Mouse (Mus musculus) layer of hippocampus, postnatal 14 days (tissue): ENCODE results near the gene Vav3. TPM values are rescaled to one million over a fixed set of nuclear protein-coding genes. Genes with fewer than 3 reads are reported as not detected.
A peak's percentile ranks its signal among the peaks of the same experiment; 100 is the strongest.

Experiments used
- DNase-seq, 2 experiments: peaks; one replicate each; pipeline ENCODE4 v3.0.0; 2021 to 2022; ENCODE audit warnings: low spot score in 2 of 2, mixed read lengths in 1 of 2
- total RNA-seq, 2 experiments: library from RNA; stranded (reverse); gene quantifications; 2 replicates each; pipeline ENCODE4 v1.2.3; 2021

The Vav3 gene
- total RNA-seq, 2 experiments from 2014 or later = 8.8 to 9.0 TPM

- no peak for DNase-seq
Observed at GRCm38 (mm10) chr3:109351956-109352684, 11.7 kb downstream of the Vav3 start.

GRCm38 (mm10) chr3:109352690-109353089 is 12.2 kb downstream of the Vav3 start:
- no peak for DNase-seq

- no peak for DNase-seq
Observed at GRCm38 (mm10) chr3:109353814-109354213, 13.4 kb downstream of the Vav3 start.

GRCm38 (mm10) chr3:109355158-109355557 is 14.7 kb downstream of the Vav3 start:
- DNase-seq = no peak

- DNase-seq = no peak
Observed at GRCm38 (mm10) chr3:109360746-109361145, 20.3 kb downstream of the Vav3 start.

GRCm38 (mm10) chr3:109361882-109362281 is 21.4 kb downstream of the Vav3 start:
- DNase-seq = no peak

GRCm38 (mm10) chr3:109362310-109362709 is 21.9 kb downstream of the Vav3 start:
- DNase-seq = no peak

GRCm38 (mm10) chr3:109363522-109363921 is 23.1 kb downstream of the Vav3 start:
- DNase-seq = no peak

GRCm38 (mm10) chr3:109365875-109366274 is 25.4 kb downstream of the Vav3 start:
- DNase-seq = no peak

GRCm38 (mm10) chr3:109366411-109366851 is 26.0 kb downstream of the Vav3 start:
- DNase-seq = peak; percentile 10 to 28

- DNase-seq = no peak
Observed at GRCm38 (mm10) chr3:109368383-109369289, 28.2 kb downstream of the Vav3 start.

- no peak for DNase-seq
Observed at GRCm38 (mm10) chr3:109371576-109371975, 31.1 kb downstream of the Vav3 start.

- no peak for DNase-seq
Observed at GRCm38 (mm10) chr3:109372678-109373077, 32.2 kb downstream of the Vav3 start.

- DNase-seq = no peak
Observed at GRCm38 (mm10) chr3:109378278-109378677, 37.8 kb downstream of the Vav3 start.

- no peak for DNase-seq
Observed at GRCm38 (mm10) chr3:109378684-109379083, 38.2 kb downstream of the Vav3 start.

- DNase-seq = no peak
Observed at GRCm38 (mm10) chr3:109388730-109389129, 48.3 kb downstream of the Vav3 start.

- no peak for DNase-seq
Observed at GRCm38 (mm10) chr3:109401527-109401926, 61.1 kb downstream of the Vav3 start.

GRCm38 (mm10) chr3:109411294-109411693 is 70.8 kb downstream of the Vav3 start:
- no peak for DNase-seq

- no peak for DNase-seq
Observed at GRCm38 (mm10) chr3:109420403-109420802, 80.0 kb downstream of the Vav3 start.

- no peak for DNase-seq
Observed at GRCm38 (mm10) chr3:109421019-109421418, 80.6 kb downstream of the Vav3 start.

- DNase-seq = no peak
Observed at GRCm38 (mm10) chr3:109423440-109424079, 83.1 kb downstream of the Vav3 start.

- peak in 1 of 2 experiments; percentile 41 for DNase-seq
Observed at GRCm38 (mm10) chr3:109431285-109431684, 90.8 kb downstream of the Vav3 start.
